Mouse (Mus musculus) forebrain, embryonic 12.5 days (tissue): Measurements from ENCODE around the gene Nav1. TPM values are rescaled to one million over a fixed set of nuclear protein-coding genes. Genes with fewer than 3 reads are reported as not detected.

Experiments
- ATAC-seq: fragments of 200-750 bp; cut with Nextera tagmentation; 2 replicates; pipeline ENCODE4 v1.8.0; 2017; ENCODE audit warnings: moderate TSS enrichment; ENCODE audit not compliant: low FRiP score
- H3K27ac ChIP-seq: fragments of 300-500 bp; sonication (generic); 2 replicates; pipeline ENCODE4 v1.5.1; 2016; ENCODE audit warnings: mild to moderate bottlenecking
- H3K27me3 ChIP-seq: fragments of 300-500 bp; sonication (generic); 2 replicates; pipeline ENCODE4 v1.6.1; 2016; ENCODE audit warnings: mild to moderate bottlenecking
- H3K36me3 ChIP-seq: fragments of 300-500 bp; sonication (generic); replicated peaks from 2 replicates; pipeline ENCODE4 v1.6.1; 2016; ENCODE audit warnings: mild to moderate bottlenecking
- H3K4me1 ChIP-seq: fragments of 300-500 bp; sonication (generic); 2 replicates; pipeline ENCODE4 v1.6.1; 2016
- H3K4me2 ChIP-seq: fragments of 300-500 bp; sonication (generic); 2 replicates; pipeline ENCODE4 v1.6.1; 2016; ENCODE audit warnings: mild to moderate bottlenecking, moderate library complexity
- H3K4me3 ChIP-seq: fragments of 300-500 bp; sonication (generic); replicated peaks from 2 replicates; pipeline ENCODE4 v1.5.1; 2016; ENCODE audit warnings: mild to moderate bottlenecking
- H3K9ac ChIP-seq: fragments of 300-500 bp; sonication (generic); 2 replicates; pipeline ENCODE4 v1.6.1; 2016; ENCODE audit warnings: mild to moderate bottlenecking
- H3K9me3 ChIP-seq: fragments of 300-500 bp; sonication (generic); 2 replicates; pipeline ENCODE4 v1.6.1; 2016
- WGBS: fragments of 180-500 bp; shearing (Covaris S2); methylation state at CpG from one replicate; pipeline ENCODE4 v1.1.7; 2016; 5-methylcytosine and 5-hydroxymethylcytosine counted together
- polyA plus RNA-seq: library from polyadenylated mRNA; unstranded; fragments of >200 nt; fragmentation: Nextera tagmentation; extraction: Ambion mirVana; gene quantifications from 2 replicates; pipeline ENCODE4 v1.2.1, GENCODE M21; 2016

Gene Nav1
- polyA plus RNA-seq, 1 experiment from 2014 or later = 32.4 TPM

DNA sequence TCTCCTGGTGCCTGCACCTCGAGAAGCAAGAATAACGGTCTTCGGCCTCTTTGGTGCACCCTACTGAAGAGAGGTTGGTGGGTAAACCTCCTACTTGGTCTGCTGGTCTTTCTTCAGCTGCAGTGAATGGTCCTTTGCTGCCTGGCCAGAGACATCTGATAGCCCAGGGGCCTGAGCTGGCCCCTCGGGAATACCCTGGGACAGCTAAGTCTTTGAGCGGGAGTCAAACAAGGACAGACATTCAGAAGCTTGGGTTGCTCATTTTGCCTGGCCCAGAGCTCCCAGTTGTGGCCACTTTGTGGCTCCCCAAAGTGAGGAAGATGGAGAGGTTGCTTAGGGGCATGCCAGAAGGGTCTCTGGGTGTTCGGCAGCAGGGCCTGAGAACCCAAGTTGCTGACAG, 89.6 kb downstream of the Nav1 start:
- no peak overlapping the region for H3K9ac ChIP-seq
- no peak overlapping the region for H3K4me3 ChIP-seq
- no peaks in the 10 kb centered on the region for H3K9me3 ChIP-seq
- H3K27me3 ChIP-seq = no peaks in the 10 kb centered on the region
- no peaks in the 10 kb centered on the region for H3K36me3 ChIP-seq
- H3K27ac ChIP-seq = no peak overlapping the region
- no peak for ATAC-seq
- H3K4me2 ChIP-seq = no peak overlapping the region
- WGBS = 88% methylated on average over 6 of the region's 6 CpGs
- peaks cover 53% of the 10 kb centered on the region for H3K4me1 ChIP-seq

DNA sequence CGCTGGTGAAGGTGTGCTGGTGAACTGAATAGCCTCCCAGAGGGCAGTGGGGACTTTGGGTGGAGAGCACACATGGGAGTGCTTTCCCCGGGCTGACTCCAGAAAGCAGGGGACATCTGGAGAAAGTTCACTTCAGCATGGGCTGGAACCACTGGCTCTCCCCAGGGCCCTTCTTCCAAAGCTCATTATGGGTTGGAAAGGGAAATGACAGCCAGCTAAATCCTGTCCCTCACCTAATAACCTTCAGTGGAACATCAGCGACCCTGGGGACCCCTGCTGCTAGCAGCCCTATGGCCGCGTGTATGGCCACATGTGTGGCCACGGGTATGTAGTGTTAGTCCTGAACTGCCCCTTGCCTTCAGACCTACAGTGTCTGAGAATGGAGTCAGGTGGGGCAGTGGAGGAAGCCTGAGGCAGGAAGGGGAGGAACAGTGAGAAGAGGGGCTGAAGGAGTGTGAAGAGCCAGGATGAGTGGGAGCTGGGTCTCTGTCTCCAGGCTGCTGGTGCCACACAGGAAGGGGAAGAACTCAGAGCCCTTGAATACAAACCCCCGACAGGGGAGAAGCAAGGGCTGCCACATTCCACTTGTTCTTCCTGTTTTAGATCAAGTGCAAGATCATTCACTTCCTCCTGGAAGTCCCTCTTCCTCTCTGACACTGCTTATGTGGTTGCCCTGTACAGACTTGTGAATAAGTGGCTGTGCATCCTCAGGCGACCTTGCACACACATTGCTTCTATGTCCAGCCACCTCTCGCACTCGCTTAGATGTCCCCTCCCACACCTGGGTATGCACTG, 90.4 kb downstream of the Nav1 start:
- H3K36me3 ChIP-seq = no peaks in the 10 kb centered on the region
- ATAC-seq = no peak
- H3K27ac ChIP-seq = no peak overlapping the region
- H3K4me1 ChIP-seq = peaks cover 60% of the 10 kb centered on the region
- H3K9me3 ChIP-seq = no peaks in the 10 kb centered on the region
- H3K9ac ChIP-seq = no peak overlapping the region
- H3K4me2 ChIP-seq = no peak overlapping the region
- H3K4me3 ChIP-seq = no peak overlapping the region
- H3K27me3 ChIP-seq = peaks cover 5% of the 10 kb centered on the region
- 72% methylated on average over 10 of the region's 10 CpGs for WGBS

- no peaks in the 10 kb centered on the region for H3K9me3 ChIP-seq
- no peak overlapping the region for H3K4me2 ChIP-seq
- H3K27ac ChIP-seq = no peak overlapping the region
- no peak overlapping the region for H3K9ac ChIP-seq
- 86% methylated on average over 12 of the region's 12 CpGs for WGBS
- H3K27me3 ChIP-seq = peaks cover 9% of the 10 kb centered on the region
- peaks cover 65% of the 10 kb centered on the region for H3K4me1 ChIP-seq
- ATAC-seq = no peak
- no peaks in the 10 kb centered on the region for H3K36me3 ChIP-seq
- H3K4me3 ChIP-seq = no peak overlapping the region
Observed at GRCm38 (mm10) chr1:135515633-135516238, 91.4 kb downstream of the Nav1 start.

DNA sequence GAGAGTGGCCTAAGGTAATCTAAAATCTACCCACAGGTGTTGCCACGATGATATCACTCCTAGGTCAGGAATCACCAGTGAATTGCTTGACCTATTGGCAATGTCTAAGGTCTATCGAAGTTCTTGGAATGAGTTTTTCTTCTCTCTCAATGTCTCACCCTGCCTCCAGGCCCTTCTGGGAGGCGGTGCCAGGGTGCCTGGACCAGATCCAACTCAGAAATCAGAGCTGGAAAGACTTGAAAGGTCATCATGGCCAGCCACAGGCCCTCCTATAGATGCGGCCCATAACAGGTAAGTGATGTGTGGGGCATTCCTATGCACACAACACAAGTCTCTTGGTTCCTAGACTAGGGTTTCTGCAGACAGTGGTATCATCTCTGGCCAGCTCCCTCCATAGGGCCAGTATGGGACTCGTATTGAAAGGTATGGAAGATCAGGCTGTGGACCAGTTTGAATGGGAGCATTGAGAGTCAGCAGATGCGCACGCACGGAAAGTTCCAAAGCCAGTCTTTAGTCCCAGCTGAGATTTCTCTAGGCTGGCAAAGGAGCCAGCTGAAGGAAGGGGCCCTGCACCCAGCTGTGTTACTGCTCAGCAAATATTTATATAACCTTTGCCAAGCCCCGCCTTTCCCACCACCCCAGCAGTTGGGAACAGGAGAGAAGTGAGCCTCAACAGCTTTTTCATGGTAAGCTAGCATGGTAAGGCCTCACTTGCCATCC, 92.0 kb downstream of the Nav1 start:
- no peak overlapping the region for H3K4me2 ChIP-seq
- H3K4me1 ChIP-seq = peaks cover 70% of the 10 kb centered on the region
- no peaks in the 10 kb centered on the region for H3K9me3 ChIP-seq
- H3K4me3 ChIP-seq = no peak overlapping the region
- ATAC-seq = no peak
- H3K36me3 ChIP-seq = no peaks in the 10 kb centered on the region
- 78% methylated on average over 9 of the region's 9 CpGs for WGBS
- H3K27me3 ChIP-seq = peaks cover 9% of the 10 kb centered on the region
- no peak overlapping the region for H3K27ac ChIP-seq
- H3K9ac ChIP-seq = no peak overlapping the region

- Histone ChIP-seq H3K4me3 (no peak overlapping the region), H3K27me3 (peaks cover 17% of the 10 kb centered on the region), H3K9ac (no peak overlapping the region), H3K36me3 (no peaks in the 10 kb centered on the region), H3K4me2 (no peak overlapping the region), H3K27ac (no peak overlapping the region), H3K9me3 (no peaks in the 10 kb centered on the region), H3K4me1 (peaks cover 77% of the 10 kb centered on the region)
- 60% methylated on average over 4 of the region's 4 CpGs for WGBS
- ATAC-seq = no peak
Observed at GRCm38 (mm10) chr1:135514046-135514445, 93.0 kb downstream of the Nav1 start.

GRCm38 (mm10) chr1:135513464-135513863, 93.6 kb downstream of the Nav1 start:
- no peak overlapping the region for H3K4me3 ChIP-seq
- peak overlapping the region; percentile 32; the same call in 1 of the 2 replicates for H3K27ac ChIP-seq
- H3K4me1 ChIP-seq = peaks cover 76% of the 10 kb centered on the region
- peaks cover 18% of the 10 kb centered on the region for H3K27me3 ChIP-seq
- WGBS = 45% methylated on average over 5 of the region's 5 CpGs
- no peaks in the 10 kb centered on the region for H3K36me3 ChIP-seq
- no peak overlapping the region for H3K4me2 ChIP-seq
- H3K9me3 ChIP-seq = no peaks in the 10 kb centered on the region
- H3K9ac ChIP-seq = no peak overlapping the region
- no peak for ATAC-seq

- peak; percentile 79 for ATAC-seq
- H3K27ac ChIP-seq = peak overlapping the region; percentile 57; the same call in 1 of the 2 replicates
- peak overlapping the region; percentile 84 for H3K4me2 ChIP-seq
- peaks cover 59% of the 10 kb centered on the region for H3K4me1 ChIP-seq
- no peaks in the 10 kb centered on the region for H3K9me3 ChIP-seq
- H3K36me3 ChIP-seq = no peaks in the 10 kb centered on the region
- peaks cover 18% of the 10 kb centered on the region for H3K27me3 ChIP-seq
- WGBS = under 1% methylated on average over 30 of the region's 30 CpGs
- H3K9ac ChIP-seq = peak overlapping the region; percentile 69
- peak overlapping the region; percentile 53 for H3K4me3 ChIP-seq
Observed at GRCm38 (mm10) chr1:135510346-135510977, 96.6 kb downstream of the Nav1 start.

DNA sequence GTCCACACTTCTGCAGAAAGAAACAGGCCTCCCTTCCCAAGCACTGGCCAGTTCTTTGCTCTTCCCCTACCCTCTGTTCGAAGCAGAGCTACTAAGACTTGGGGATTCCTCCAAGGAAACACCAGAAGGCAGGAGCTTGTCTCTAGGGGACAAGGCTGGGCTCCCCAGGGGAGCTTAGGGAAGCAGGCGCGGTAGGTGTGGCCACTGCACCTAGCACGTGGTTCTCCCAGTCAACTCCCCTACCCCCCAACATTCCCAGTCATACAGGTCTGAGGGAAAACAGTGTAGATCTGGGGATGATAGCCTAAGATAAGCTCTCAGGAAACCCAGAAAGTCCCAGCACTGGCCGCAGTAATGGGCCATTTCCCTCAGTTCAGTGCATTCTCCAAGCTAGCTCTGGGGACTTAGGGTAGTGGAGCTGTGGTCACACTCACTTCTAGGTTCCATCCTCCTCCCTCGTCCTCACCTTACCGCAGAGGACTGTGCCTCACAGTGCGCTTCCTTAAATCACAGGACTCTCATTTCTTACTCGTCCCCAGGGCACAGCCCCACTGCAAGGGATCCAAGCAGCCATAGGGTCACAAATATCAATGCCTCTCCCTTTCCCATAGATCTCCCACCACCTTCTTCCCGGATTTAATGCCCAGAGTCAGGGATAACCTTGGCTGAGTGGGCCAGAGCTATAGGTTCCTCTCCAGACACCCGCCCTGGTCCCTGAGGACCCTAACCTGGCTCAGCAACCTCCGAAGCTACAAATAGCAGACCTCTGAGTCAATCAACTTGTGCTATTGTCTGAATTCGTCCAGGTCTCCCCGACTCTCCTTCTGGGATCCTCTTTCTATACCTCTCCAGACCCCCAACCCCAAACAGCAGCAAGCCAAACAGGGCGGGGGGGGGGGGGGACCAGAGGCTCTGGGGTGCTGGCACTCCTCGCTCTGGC, 97.7 kb downstream of the Nav1 start:
- ATAC-seq = no peak
- peak overlapping the region; percentile 53 for H3K4me3 ChIP-seq
- H3K4me2 ChIP-seq = peak overlapping the region; percentile 84
- peak overlapping the region; percentile 69 for H3K9ac ChIP-seq
- peaks cover 52% of the 10 kb centered on the region for H3K4me1 ChIP-seq
- WGBS = 4% methylated on average over 16 of the region's 16 CpGs
- peaks cover 18% of the 10 kb centered on the region for H3K27me3 ChIP-seq
- H3K27ac ChIP-seq = no peak overlapping the region
- no peaks in the 10 kb centered on the region for H3K36me3 ChIP-seq
- no peaks in the 10 kb centered on the region for H3K9me3 ChIP-seq

- Histone ChIP-seq H3K4me2 (peak overlapping the region; percentile 84; the same call in 1 of the 2 replicates), H3K27me3 (peaks cover 18% of the 10 kb centered on the region), H3K9me3 (no peaks in the 10 kb centered on the region), H3K36me3 (no peaks in the 10 kb centered on the region), H3K9ac (no peak overlapping the region), H3K4me1 (peaks cover 47% of the 10 kb centered on the region), H3K27ac (no peak overlapping the region), H3K4me3 (no peak overlapping the region)
- no peak for ATAC-seq
- WGBS = 19% methylated on average over 3 of the region's 3 CpGs
Observed at GRCm38 (mm10) chr1:135508349-135508634, 98.8 kb downstream of the Nav1 start.

- no peak overlapping the region for H3K9ac ChIP-seq
- no peak overlapping the region for H3K4me3 ChIP-seq
- H3K4me1 ChIP-seq = peaks cover 42% of the 10 kb centered on the region
Observed at GRCm38 (mm10) chr1:135507572-135508348, 99.3 kb downstream of the Nav1 start.

DNA sequence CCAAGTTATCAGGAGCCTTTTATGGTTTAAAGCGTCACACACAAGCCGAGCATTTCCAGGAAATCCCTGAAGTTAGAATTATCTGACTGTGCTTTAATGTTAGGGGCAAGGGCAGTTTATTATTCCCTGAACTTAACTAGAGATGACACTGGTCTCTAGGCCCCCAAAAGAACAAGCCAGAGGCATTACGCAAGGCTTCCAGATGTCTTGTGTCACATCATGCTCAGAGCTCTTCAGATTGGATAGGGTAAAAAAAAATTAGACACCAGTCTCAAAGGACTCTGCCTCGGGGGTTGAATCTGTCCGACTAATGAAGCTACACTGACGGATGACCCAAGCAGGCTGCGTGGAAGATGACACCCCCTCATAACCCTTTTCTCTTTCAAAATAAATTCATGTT, 101.6 kb downstream of the Nav1 start:
- no peaks in the 10 kb centered on the region for H3K36me3 ChIP-seq
- H3K9me3 ChIP-seq = no peaks in the 10 kb centered on the region
- no peak overlapping the region for H3K4me2 ChIP-seq
- no peak overlapping the region for H3K4me3 ChIP-seq
- no peak for ATAC-seq
- H3K9ac ChIP-seq = no peak overlapping the region
- H3K4me1 ChIP-seq = peaks cover 30% of the 10 kb centered on the region
- peaks cover 9% of the 10 kb centered on the region for H3K27me3 ChIP-seq
- 90% methylated on average over 7 of the region's 7 CpGs for WGBS
- no peak overlapping the region for H3K27ac ChIP-seq

More at GRCm38 (mm10) chr1:135507572-135508348, 99.3 kb downstream of the Nav1 start:
- WGBS = 28% methylated on average over 14 of the region's 14 CpGs
- H3K27me3 ChIP-seq = peaks cover 18% of the 10 kb centered on the region
- H3K27ac ChIP-seq = no peak overlapping the region
- no peaks in the 10 kb centered on the region for H3K9me3 ChIP-seq
- ATAC-seq = no peak
- H3K4me2 ChIP-seq = 0 out of 2 replicates have a peak overlapping the region, but pooled peaks have one; percentile 4
- H3K36me3 ChIP-seq = no peaks in the 10 kb centered on the region
